Mouse (Mus musculus) cortical plate, adult 2 months (tissue): ENCODE results near the gene Bcas3. TPM values are rescaled to one million over a fixed set of nuclear protein-coding genes. Genes with fewer than 3 reads are reported as not detected.

Experiments used
- H3K27ac ChIP-seq: fragments of 200-500 bp; 2 replicates; pipeline ENCODE4 v1.5.1; 2012; ENCODE audit warnings: low read length, control low read depth, inconsistent platforms; ENCODE audit not compliant: insufficient read depth
- H3K4me1 ChIP-seq: fragments of 200-500 bp; 2 replicates; pipeline ENCODE4 v1.6.1; 2011; ENCODE audit warnings: low read length; ENCODE audit not compliant: control insufficient read depth, insufficient read depth
- H3K4me3 ChIP-seq: fragments of 200-500 bp; 2 replicates; pipeline ENCODE4 v1.5.1; 2011; ENCODE audit warnings: mild to moderate bottlenecking, low read length, control low read depth; ENCODE audit not compliant: insufficient read depth
- CTCF ChIP-seq: fragments of 200-500 bp; IDR thresholded peaks from 2 replicates; pipeline ENCODE4 v1.5.1; 2011; ENCODE audit warnings: mild to moderate bottlenecking, control low read depth, low read length; ENCODE audit not compliant: insufficient read depth; ENCODE audit errors: extremely low read depth
- POLR2A ChIP-seq: fragments of 200-500 bp; IDR thresholded peaks from 2 replicates; pipeline ENCODE4 v1.6.1; 2011; ENCODE audit warnings: mild to moderate bottlenecking, low read length, control low read depth; ENCODE audit not compliant: insufficient read depth; ENCODE audit errors: extremely low read depth
- polyA plus RNA-seq: library from polyadenylated mRNA; depleted of rRNA; stranded (reverse); fragments of >200 nt; gene quantifications from 2 replicates; pipeline ENCODE4 v1.2.3, GENCODE M21; 2012

Bcas3 gene
- polyA plus RNA-seq, 1 experiment: 47.1 TPM

GRCm38 (mm10) chr11:85789750-85790149, 436.8 kb downstream of the Bcas3 start:
- TF ChIP-seq POLR2A (no peak), CTCF (no peak)
- no peaks in the 10 kb centered on the region for H3K4me1 ChIP-seq
- no peak overlapping the region for H3K27ac ChIP-seq
- H3K4me3 ChIP-seq: no peak overlapping the region

- Histone ChIP-seq H3K27ac (no peak overlapping the region), H3K4me3 (no peak overlapping the region)
- no peak for TF ChIP-seq POLR2A
- TF ChIP-seq CTCF: no peak
Observed at GRCm38 (mm10) chr11:85790267-85790666, 437.3 kb downstream of the Bcas3 start.

DNA sequence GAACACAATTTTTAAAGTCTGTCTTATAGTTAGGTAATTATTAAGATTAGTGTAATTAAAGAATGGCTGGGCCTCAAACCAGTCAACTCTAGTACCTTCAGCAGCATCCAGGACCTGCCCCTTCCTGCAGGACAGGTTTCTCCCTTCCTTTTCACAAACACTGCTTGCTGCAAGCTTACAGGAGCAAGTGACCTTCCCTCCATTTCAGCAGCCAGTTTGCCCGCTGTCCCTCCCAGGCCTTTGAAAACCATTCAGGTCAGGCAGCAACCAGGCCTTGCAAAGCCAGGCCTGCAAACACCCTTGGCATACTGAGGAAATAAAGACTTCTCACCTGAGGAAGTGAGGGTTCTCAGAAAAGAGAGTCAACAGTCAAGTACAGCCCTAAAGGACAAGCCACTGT, 438.2 kb downstream of the Bcas3 start:
- no peaks in the 10 kb centered on the region for H3K4me1 ChIP-seq
- no peak overlapping the region for H3K4me3 ChIP-seq
- TF ChIP-seq CTCF: no peak
- no peak for TF ChIP-seq POLR2A
- no peak overlapping the region for H3K27ac ChIP-seq

More at GRCm38 (mm10) chr11:85790267-85790666, 437.3 kb downstream of the Bcas3 start:
- H3K4me1 ChIP-seq: no peaks in the 10 kb centered on the region

DNA sequence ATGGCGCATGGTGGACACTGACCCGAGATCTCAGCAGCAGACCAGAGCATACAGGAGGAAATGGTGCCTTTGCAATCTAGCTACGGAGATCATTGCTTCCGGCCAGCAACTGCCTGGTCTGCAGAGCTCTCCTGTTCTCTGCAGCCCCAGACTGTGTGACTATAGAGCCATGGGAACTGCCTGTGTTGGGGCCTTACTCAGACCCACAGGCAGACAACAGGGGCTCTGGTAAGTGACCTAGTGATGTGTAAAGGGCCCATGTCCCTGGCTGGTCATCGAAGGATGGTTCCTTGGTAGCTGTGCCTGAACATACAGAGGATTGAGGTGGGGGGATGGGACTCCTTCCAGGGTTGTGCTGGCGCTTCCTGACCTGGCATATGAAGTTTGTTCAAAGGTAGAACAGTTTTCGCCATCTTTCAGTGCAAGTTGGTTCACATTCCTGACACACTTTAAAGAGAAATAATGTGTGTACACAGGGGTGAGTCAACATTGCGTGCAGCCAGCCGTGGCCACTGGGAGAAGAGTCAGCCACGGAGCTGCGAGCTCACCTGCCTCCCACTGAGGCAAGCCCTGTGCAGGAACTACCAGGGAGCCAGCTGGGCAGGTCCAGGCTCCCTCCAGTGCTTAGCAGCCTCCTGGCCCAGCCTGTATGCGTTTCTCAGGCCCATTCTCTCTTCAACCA, 439.7 kb downstream of the Bcas3 start:
- no peak for TF ChIP-seq CTCF
- TF ChIP-seq POLR2A: no peak
- Histone ChIP-seq H3K27ac (no peak overlapping the region), H3K4me3 (no peak overlapping the region), H3K4me1 (no peaks in the 10 kb centered on the region)

DNA sequence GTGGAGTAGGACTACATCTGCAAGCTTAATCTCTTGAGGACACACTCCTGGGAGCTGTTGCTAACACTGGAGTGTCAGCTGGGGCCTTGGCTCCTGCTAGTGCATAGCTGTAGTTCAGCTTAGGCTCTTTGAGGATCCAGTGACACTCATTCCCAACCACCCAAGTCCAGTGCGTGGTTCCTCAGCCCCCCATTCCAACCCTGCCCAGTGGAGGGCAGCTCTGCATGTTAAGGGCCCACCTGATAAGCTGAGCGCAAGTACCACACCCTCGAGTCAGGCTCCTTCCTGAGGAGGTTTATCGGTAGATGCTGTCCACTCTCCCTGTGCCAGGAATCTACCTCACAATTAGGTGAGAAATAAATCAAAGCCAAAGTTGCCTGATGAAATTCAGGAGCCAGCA, 446.5 kb downstream of the Bcas3 start:
- H3K4me1 ChIP-seq: no peaks in the 10 kb centered on the region
- H3K4me3 ChIP-seq: no peak overlapping the region
- TF ChIP-seq CTCF (no peak), POLR2A (no peak)
- no peak overlapping the region for H3K27ac ChIP-seq

DNA sequence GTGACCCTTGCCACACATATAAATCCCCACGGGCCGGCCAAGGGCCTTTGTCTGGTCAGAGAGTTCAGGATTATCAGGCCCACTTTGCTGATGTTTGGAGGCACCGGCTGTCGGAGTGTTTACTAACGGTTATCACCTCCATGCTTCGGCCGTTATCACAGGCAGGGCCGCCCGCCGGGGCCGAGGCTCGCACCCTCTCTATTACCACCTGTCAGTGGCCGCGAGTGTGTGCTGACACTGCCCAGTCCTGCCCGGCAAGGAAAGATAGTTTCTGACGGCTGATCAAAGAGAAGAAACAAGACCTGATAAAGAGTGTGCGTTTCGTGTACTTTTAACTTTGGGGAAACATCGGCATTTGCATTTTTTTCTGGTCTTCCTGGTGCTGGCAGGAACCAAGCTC, 446.9 kb downstream of the Bcas3 start:
- no peak overlapping the region for H3K4me3 ChIP-seq
- TF ChIP-seq POLR2A (no peak), CTCF (no peak)
- no peaks in the 10 kb centered on the region for H3K4me1 ChIP-seq
- no peak overlapping the region for H3K27ac ChIP-seq

GRCm38 (mm10) chr11:85800380-85800779, 447.4 kb downstream of the Bcas3 start:
- H3K27ac ChIP-seq: no peak overlapping the region
- TF ChIP-seq CTCF: no peak
- TF ChIP-seq POLR2A: no peak
- no peak overlapping the region for H3K4me3 ChIP-seq

GRCm38 (mm10) chr11:85804048-85804447, 451.1 kb downstream of the Bcas3 start:
- H3K4me1 ChIP-seq: no peaks in the 10 kb centered on the region
- no peak overlapping the region for H3K27ac ChIP-seq
- no peak overlapping the region for H3K4me3 ChIP-seq
- TF ChIP-seq POLR2A (no peak), CTCF (no peak)

More at GRCm38 (mm10) chr11:85800380-85800779, 447.4 kb downstream of the Bcas3 start:
- H3K4me1 ChIP-seq: no peaks in the 10 kb centered on the region

- Histone ChIP-seq H3K27ac (no peak overlapping the region), H3K4me1 (no peaks in the 10 kb centered on the region), H3K4me3 (no peak overlapping the region)
- no peak for TF ChIP-seq CTCF
- no peak for TF ChIP-seq POLR2A
Observed at GRCm38 (mm10) chr11:85805779-85806178, 452.8 kb downstream of the Bcas3 start.

DNA sequence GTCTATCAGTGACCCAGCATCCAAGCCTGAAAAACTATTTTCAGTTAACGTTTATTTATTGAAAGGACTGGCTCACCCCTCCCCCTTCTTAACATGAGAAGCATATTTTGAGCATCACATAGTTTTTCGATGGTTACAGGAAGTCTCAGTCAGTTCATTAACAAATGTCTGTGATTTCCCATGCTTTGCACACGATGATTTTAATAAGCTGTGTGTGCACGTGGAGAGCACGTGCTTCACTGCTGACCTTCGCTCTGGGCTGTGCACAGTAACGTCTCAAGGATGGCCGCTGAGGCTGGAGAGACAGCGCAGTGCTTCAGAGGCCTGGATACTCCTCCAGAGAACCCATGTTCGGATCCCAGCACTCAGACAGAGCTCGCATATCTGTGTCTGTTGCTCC, 454.4 kb downstream of the Bcas3 start:
- TF ChIP-seq POLR2A: no peak
- no peak for TF ChIP-seq CTCF
- Histone ChIP-seq H3K4me3 (no peak overlapping the region), H3K4me1 (no peaks in the 10 kb centered on the region), H3K27ac (no peak overlapping the region)

- H3K4me3 ChIP-seq: no peak overlapping the region
- TF ChIP-seq POLR2A: no peak
- TF ChIP-seq CTCF: no peak
- no peaks in the 10 kb centered on the region for H3K4me1 ChIP-seq
- no peak overlapping the region for H3K27ac ChIP-seq
Observed at GRCm38 (mm10) chr11:85811229-85811628, 458.3 kb downstream of the Bcas3 start.
